Mouse (Mus musculus) erythroblast, embryonic 14.5 days (primary cell): Measurements from ENCODE around the gene R3hdm2. TPM values are rescaled to one million over a fixed set of nuclear protein-coding genes. Genes with fewer than 3 reads are reported as not detected.

Experiments used
- H3K27me3 ChIP-seq: 2 replicates; pipeline ENCODE4 v1.6.1; 2012; ENCODE audit warnings: inconsistent platforms; ENCODE audit not compliant: control insufficient read depth
- H3K36me3 ChIP-seq: 2 replicates; pipeline ENCODE4 v1.6.1; 2012; ENCODE audit warnings: mild to moderate bottlenecking, inconsistent platforms; ENCODE audit not compliant: control insufficient read depth
- H3K4me1 ChIP-seq: 2 replicates; pipeline ENCODE4 v1.6.1; 2012; ENCODE audit warnings: inconsistent platforms; ENCODE audit not compliant: control insufficient read depth
- H3K4me3 ChIP-seq: replicated peaks from 2 replicates; pipeline ENCODE3; 2012; ENCODE audit warnings: moderate library complexity, mild to moderate bottlenecking, inconsistent platforms
- H3K9me3 ChIP-seq: 2 replicates; pipeline ENCODE4 v1.6.1; 2012; ENCODE audit warnings: low read length, inconsistent platforms, mixed read lengths; ENCODE audit not compliant: control insufficient read depth
- GATA1 ChIP-seq: IDR thresholded peaks from 2 replicates; pipeline ENCODE4 v1.6.1; 2012; ENCODE audit warnings: low read length, inconsistent platforms, mixed read lengths
- TAL1 ChIP-seq: IDR thresholded peaks from 3 replicates; pipeline ENCODE4 v1.6.1; 2012; ENCODE audit warnings: low read length, inconsistent platforms, mixed read lengths
- polyA plus RNA-seq: library from polyadenylated mRNA; stranded (reverse); fragments of >175 nt; gene quantifications from 2 replicates; pipeline ENCODE4 v1.2.3, GENCODE M21; 2012

Gene R3hdm2
- polyA plus RNA-seq, 1 experiment: 8.8 TPM

- TF ChIP-seq TAL1: no peak
- no peak for TF ChIP-seq GATA1
- H3K36me3 ChIP-seq: no peaks in the 10 kb centered on the region; the same call in 1 of the 2 replicates
- H3K9me3 ChIP-seq: no peaks in the 10 kb centered on the region
- no peaks in the 10 kb centered on the region for H3K27me3 ChIP-seq
- H3K4me1 ChIP-seq: peaks cover 8% of the 10 kb centered on the region
- no peak overlapping the region for H3K4me3 ChIP-seq
Measured at GRCm38 (mm10) chr10:127426670-127427069, 46.5 kb downstream of the R3hdm2 start.

GRCm38 (mm10) chr10:127427107-127427506 is 47.0 kb downstream of the R3hdm2 start:
- peaks cover 8% of the 10 kb centered on the region for H3K4me1 ChIP-seq
- no peak for TF ChIP-seq GATA1
- TF ChIP-seq TAL1: no peak

GRCm38 (mm10) chr10:127427987-127428386 is 47.9 kb downstream of the R3hdm2 start:
- Histone ChIP-seq H3K27me3 (no peaks in the 10 kb centered on the region), H3K4me3 (no peak overlapping the region), H3K36me3 (peaks cover 2% of the 10 kb centered on the region; the same call in 1 of the 2 replicates), H3K9me3 (no peaks in the 10 kb centered on the region), H3K4me1 (peaks cover 7% of the 10 kb centered on the region)
- TF ChIP-seq GATA1 (no peak), TAL1 (no peak)

More at GRCm38 (mm10) chr10:127427107-127427506, 47.0 kb downstream of the R3hdm2 start:
- Histone ChIP-seq H3K27me3 (no peaks in the 10 kb centered on the region), H3K9me3 (no peaks in the 10 kb centered on the region), H3K36me3 (peaks cover 2% of the 10 kb centered on the region; the same call in 1 of the 2 replicates), H3K4me3 (no peak overlapping the region)

GRCm38 (mm10) chr10:127429538-127429937 is 49.4 kb downstream of the R3hdm2 start:
- Histone ChIP-seq H3K9me3 (no peaks in the 10 kb centered on the region), H3K4me3 (no peak overlapping the region), H3K4me1 (peaks cover 5% of the 10 kb centered on the region), H3K36me3 (peaks cover 2% of the 10 kb centered on the region; the same call in 1 of the 2 replicates), H3K27me3 (no peaks in the 10 kb centered on the region)
- no peak for TF ChIP-seq TAL1
- TF ChIP-seq GATA1: no peak

GRCm38 (mm10) chr10:127432466-127432865 is 52.3 kb downstream of the R3hdm2 start:
- H3K4me1 ChIP-seq: peaks cover 10% of the 10 kb centered on the region
- peaks cover 6% of the 10 kb centered on the region for H3K36me3 ChIP-seq
- H3K9me3 ChIP-seq: no peaks in the 10 kb centered on the region
- H3K4me3 ChIP-seq: no peak overlapping the region
- H3K27me3 ChIP-seq: no peaks in the 10 kb centered on the region
- TF ChIP-seq GATA1 (no peak), TAL1 (no peak)

GRCm38 (mm10) chr10:127437354-127438113 is 57.4 kb downstream of the R3hdm2 start:
- TF ChIP-seq GATA1: no peak
- no peak for TF ChIP-seq TAL1
- Histone ChIP-seq H3K36me3 (peaks cover 4% of the 10 kb centered on the region), H3K9me3 (no peaks in the 10 kb centered on the region), H3K4me1 (peaks cover 37% of the 10 kb centered on the region), H3K27me3 (no peaks in the 10 kb centered on the region), H3K4me3 (no peak overlapping the region)

- Histone ChIP-seq H3K4me3 (no peak overlapping the region), H3K36me3 (peaks cover 58% of the 10 kb centered on the region), H3K9me3 (no peaks in the 10 kb centered on the region), H3K27me3 (no peaks in the 10 kb centered on the region), H3K4me1 (no peaks in the 10 kb centered on the region)
- TF ChIP-seq GATA1: no peak
- no peak for TF ChIP-seq TAL1
Measured at GRCm38 (mm10) chr10:127453701-127454100, 73.6 kb downstream of the R3hdm2 start.

GRCm38 (mm10) chr10:127462411-127463096 is 82.4 kb downstream of the R3hdm2 start:
- no peaks in the 10 kb centered on the region for H3K4me1 ChIP-seq
- no peaks in the 10 kb centered on the region for H3K27me3 ChIP-seq
- H3K9me3 ChIP-seq: no peaks in the 10 kb centered on the region
- no peak overlapping the region for H3K4me3 ChIP-seq
- peaks cover 58% of the 10 kb centered on the region for H3K36me3 ChIP-seq
- TF ChIP-seq GATA1 (no peak), TAL1 (no peak)

- no peak for TF ChIP-seq GATA1
- no peak for TF ChIP-seq TAL1
- H3K9me3 ChIP-seq: no peaks in the 10 kb centered on the region
- H3K27me3 ChIP-seq: no peaks in the 10 kb centered on the region
- H3K4me1 ChIP-seq: no peaks in the 10 kb centered on the region; the same call in 1 of the 2 replicates
- peaks cover 40% of the 10 kb centered on the region for H3K36me3 ChIP-seq
- no peak overlapping the region for H3K4me3 ChIP-seq
Measured at GRCm38 (mm10) chr10:127471281-127471988, 91.3 kb downstream of the R3hdm2 start.
